Mouse (Mus musculus) neural tube, embryonic 11.5 days (tissue): ENCODE measurements around the gene Olig2. TPM values are rescaled to one million over a fixed set of nuclear protein-coding genes. Genes with fewer than 3 reads are reported as not detected.

Experiments used
- ATAC-seq: fragments of 200-750 bp; cut with Nextera tagmentation; 2 replicates; pipeline ENCODE4 v1.8.0; 2017; ENCODE audit warnings: moderate number of reproducible peaks, mild to moderate bottlenecking, moderate TSS enrichment, moderate library complexity; ENCODE audit not compliant: insufficient read depth, low FRiP score, low TSS enrichment
- DNase-seq: peaks from one replicate; pipeline ENCODE4 v3.0.0-alpha.2; 2015; ENCODE audit warnings: low spot score
- H3K27ac ChIP-seq: fragments of 300-500 bp; sonication (generic); 2 replicates; pipeline ENCODE4 v1.5.1; 2014; ENCODE audit warnings: low read depth, mild to moderate bottlenecking, low read length
- H3K27me3 ChIP-seq: fragments of 300-500 bp; sonication (generic); 2 replicates; pipeline ENCODE4 v1.6.1; 2014; ENCODE audit warnings: mild to moderate bottlenecking, low read length, mixed read lengths; ENCODE audit not compliant: control insufficient read depth, insufficient read depth
- H3K36me3 ChIP-seq: fragments of 300-500 bp; sonication (generic); 2 replicates; pipeline ENCODE4 v1.6.1; 2014; ENCODE audit warnings: mild to moderate bottlenecking, low read length, moderate library complexity, mixed read lengths; ENCODE audit not compliant: control insufficient read depth, insufficient read depth
- H3K4me1 ChIP-seq: fragments of 300-500 bp; sonication (generic); 2 replicates; pipeline ENCODE4 v1.6.1; 2014; ENCODE audit warnings: low read length, mixed read lengths; ENCODE audit not compliant: control insufficient read depth, insufficient read depth
- H3K4me2 ChIP-seq: fragments of 300-500 bp; sonication (generic); 2 replicates; pipeline ENCODE4 v1.6.1; 2014; ENCODE audit warnings: low read depth, mild to moderate bottlenecking, moderate library complexity
- H3K4me3 ChIP-seq: fragments of 300-500 bp; sonication (generic); 2 replicates; pipeline ENCODE4 v1.5.1; 2014; ENCODE audit warnings: low read depth, low read length
- H3K9ac ChIP-seq: fragments of 300-500 bp; sonication (generic); 2 replicates; pipeline ENCODE4 v1.6.1; 2014; ENCODE audit warnings: mild to moderate bottlenecking, low read length
- H3K9me3 ChIP-seq: fragments of 300-500 bp; sonication (generic); 2 replicates; pipeline ENCODE4 v1.6.1; 2016; ENCODE audit warnings: low read length; ENCODE audit not compliant: control insufficient read depth
- WGBS: fragments of 180-500 bp; shearing (Covaris S2); extraction: QIAGEN DNeasy Blood & Tissue Kit; methylation state at CpG from one replicate; pipeline ENCODE4 v1.1.7; 2014; 5-methylcytosine and 5-hydroxymethylcytosine counted together
- polyA plus RNA-seq: library from polyadenylated mRNA; unstranded; fragments of >200 nt; fragmentation: Nextera tagmentation; extraction: Ambion mirVana; gene quantifications from 2 replicates; pipeline ENCODE4 v1.2.1, GENCODE M21; 2014

Gene Olig2
- polyA plus RNA-seq, 1 experiment from 2014 or later: 2.0 TPM

DNA sequence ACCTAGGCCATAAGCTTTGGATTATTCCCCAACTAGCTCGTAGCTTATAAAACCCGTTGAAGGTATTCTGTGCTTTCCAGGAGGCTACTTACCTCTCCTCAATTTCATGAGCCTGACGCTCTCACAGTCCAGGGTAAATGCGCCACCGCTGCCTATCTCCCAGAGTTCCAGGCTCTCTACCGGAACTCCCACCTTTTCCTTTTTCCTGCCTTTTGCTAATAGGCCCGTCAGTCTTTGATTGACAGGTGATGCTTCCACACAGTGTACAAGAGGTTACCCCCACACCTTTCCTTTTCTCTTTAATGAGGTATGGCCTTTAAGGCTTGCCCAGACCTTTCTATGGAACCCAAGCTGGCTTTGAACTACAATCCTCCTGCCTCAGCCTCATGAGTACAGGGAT, 25.4 kb upstream of the Olig2 start:
- Histone ChIP-seq H3K9me3 (no peaks in the 10 kb centered on the region), H3K4me2 (no peak overlapping the region), H3K9ac (no peak overlapping the region), H3K27me3 (peaks cover 3% of the 10 kb centered on the region), H3K36me3 (no peaks in the 10 kb centered on the region), H3K4me1 (no peaks in the 10 kb centered on the region), H3K27ac (no peak overlapping the region), H3K4me3 (no peak overlapping the region)
- WGBS: 90% methylated on average over 7 of the region's 7 CpGs
- DNase-seq: no peak
- ATAC-seq: no peak

DNA sequence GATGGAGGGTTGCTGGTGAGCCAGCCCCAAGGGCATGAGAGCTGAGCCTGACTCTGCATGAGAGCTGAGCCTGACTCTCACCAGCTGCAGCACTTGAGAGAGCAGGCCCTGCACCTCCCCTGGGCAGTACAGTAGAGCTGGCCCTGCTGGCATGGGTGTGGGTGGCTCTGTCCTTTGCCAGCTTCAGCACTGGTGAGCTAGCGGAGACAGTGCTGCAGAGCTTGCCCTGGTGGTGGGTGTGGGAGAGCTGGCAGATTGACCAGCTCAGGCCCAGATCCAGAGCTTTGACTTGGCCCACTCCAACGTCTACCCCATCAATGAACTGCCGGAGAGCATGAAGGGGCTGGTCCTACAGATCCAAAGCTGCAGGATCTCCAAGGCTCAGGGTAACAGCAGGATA, 22.3 kb upstream of the Olig2 start:
- 92% methylated on average over 3 of the region's 3 CpGs for WGBS
- H3K9me3 ChIP-seq: no peaks in the 10 kb centered on the region
- no peak overlapping the region for H3K9ac ChIP-seq
- H3K4me1 ChIP-seq: no peaks in the 10 kb centered on the region
- no peak overlapping the region for H3K27ac ChIP-seq
- ATAC-seq (no peak), DNase-seq (no peak)
- no peaks in the 10 kb centered on the region for H3K36me3 ChIP-seq
- H3K4me3 ChIP-seq: no peak overlapping the region
- peaks cover 10% of the 10 kb centered on the region for H3K27me3 ChIP-seq
- no peak overlapping the region for H3K4me2 ChIP-seq

DNA sequence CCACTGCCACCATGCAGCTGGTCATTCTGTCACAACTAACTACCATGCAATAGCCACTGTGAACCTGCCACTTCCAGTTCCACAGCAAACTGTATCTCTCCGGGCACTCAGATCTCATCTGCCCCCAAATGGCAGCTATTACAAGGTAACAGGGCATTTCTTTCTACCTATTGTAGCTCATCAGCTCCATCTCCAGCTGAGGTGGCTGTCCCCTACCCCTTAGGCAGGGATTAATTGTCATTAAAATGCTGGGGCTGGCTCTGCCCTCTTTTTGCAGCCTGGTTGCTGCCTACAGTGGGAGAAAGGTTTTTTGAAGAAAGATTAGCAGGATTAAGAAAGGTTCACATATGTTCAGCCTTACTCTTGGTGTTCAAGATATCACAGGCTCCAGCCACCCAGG, 18.9 kb upstream of the Olig2 start:
- Histone ChIP-seq H3K9ac (no peak overlapping the region), H3K4me1 (no peaks in the 10 kb centered on the region), H3K27ac (no peak overlapping the region), H3K4me3 (no peak overlapping the region), H3K36me3 (no peaks in the 10 kb centered on the region), H3K4me2 (no peak overlapping the region), H3K27me3 (peaks cover 24% of the 10 kb centered on the region), H3K9me3 (no peaks in the 10 kb centered on the region)
- WGBS: 52% methylated on average over 1 of the region's 1 CpGs
- DNase-seq: no peak
- ATAC-seq: no peak

DNA sequence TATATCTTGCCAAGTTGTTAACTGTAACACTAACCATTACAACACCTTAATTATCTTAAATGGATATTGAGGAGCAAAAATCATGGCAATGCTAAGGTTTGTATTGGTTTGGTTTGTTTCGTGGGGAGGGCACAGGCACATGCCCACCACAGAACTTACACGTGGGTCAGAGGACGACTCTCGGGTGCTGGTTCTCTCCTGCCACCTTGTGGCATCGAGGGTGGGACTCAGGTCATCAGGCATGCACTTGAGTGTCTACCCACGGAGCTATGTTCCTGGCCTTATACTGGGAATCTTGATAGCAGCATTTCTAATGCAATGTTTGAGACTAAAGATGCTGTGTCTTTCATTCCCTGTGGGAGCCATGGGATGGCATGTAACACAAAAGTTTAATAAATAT, 8.2 kb upstream of the Olig2 start:
- Histone ChIP-seq H3K27ac (no peak overlapping the region), H3K9me3 (peaks cover 4% of the 10 kb centered on the region; the same call in 1 of the 2 replicates), H3K36me3 (no peaks in the 10 kb centered on the region), H3K4me2 (no peak overlapping the region), H3K4me1 (peaks cover 2% of the 10 kb centered on the region), H3K9ac (no peak overlapping the region), H3K27me3 (peaks cover 83% of the 10 kb centered on the region), H3K4me3 (no peak overlapping the region)
- no peak for ATAC-seq
- no peak for DNase-seq
- 29% methylated on average over 6 of the region's 6 CpGs for WGBS

DNA sequence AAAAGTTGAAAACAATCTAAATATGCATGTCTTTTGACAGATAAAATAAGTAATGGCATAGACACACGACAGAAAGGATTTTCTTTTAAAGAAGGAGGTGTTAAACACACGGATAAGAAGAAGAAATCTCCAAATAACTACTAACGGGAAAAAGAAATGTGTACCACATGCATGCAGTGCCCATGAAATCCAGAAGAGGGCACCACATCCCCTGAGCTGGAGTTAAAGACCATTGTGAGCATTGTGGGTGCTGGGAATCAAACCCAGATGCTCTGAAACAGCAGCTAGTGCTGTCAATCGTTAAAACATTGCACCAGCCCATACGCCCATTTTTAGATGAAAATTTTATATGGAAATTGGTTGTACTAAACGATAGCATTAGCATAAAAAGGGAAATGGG, 7.3 kb upstream of the Olig2 start:
- peaks cover 85% of the 10 kb centered on the region for H3K27me3 ChIP-seq
- H3K4me3 ChIP-seq: no peak overlapping the region
- no peaks in the 10 kb centered on the region for H3K36me3 ChIP-seq
- H3K9ac ChIP-seq: no peak overlapping the region
- H3K27ac ChIP-seq: no peak overlapping the region
- peaks cover 4% of the 10 kb centered on the region; the same call in 1 of the 2 replicates for H3K9me3 ChIP-seq
- no peak overlapping the region for H3K4me2 ChIP-seq
- ATAC-seq: no peak
- DNase-seq: no peak
- H3K4me1 ChIP-seq: peaks cover 3% of the 10 kb centered on the region; the same call in 1 of the 2 replicates
- 77% methylated on average over 6 of the region's 6 CpGs for whole genome bisulfite sequencing

DNA sequence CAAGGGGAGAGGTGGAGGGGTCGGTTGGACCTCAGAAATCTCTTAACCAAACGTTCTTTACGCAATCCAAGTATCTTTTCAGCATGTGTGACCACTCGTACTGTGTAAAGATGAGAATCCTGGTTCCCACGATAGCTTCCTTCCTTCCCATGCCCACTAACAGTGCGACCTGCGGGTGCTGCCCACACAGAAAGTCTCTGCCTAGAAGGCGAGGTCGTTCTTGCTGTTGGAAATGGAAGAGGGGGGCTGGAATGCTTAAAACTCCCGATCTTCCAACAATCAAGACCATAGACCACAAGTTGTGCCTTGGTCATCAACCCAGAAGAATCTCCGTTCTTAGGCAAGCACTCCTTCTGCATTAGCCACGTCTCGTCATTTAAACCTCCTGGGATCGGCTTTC, 6.0 kb upstream of the Olig2 start:
- Histone ChIP-seq H3K27me3 (peaks cover 87% of the 10 kb centered on the region), H3K36me3 (no peaks in the 10 kb centered on the region), H3K4me2 (no peak overlapping the region), H3K4me3 (no peak overlapping the region), H3K9me3 (peaks cover 4% of the 10 kb centered on the region; the same call in 1 of the 2 replicates), H3K4me1 (peaks cover 6% of the 10 kb centered on the region; the same call in 1 of the 2 replicates), H3K9ac (no peak overlapping the region), H3K27ac (no peak overlapping the region)
- ATAC-seq (no peak), DNase-seq (no peak)
- WGBS: 10% methylated on average over 14 of the region's 14 CpGs

DNA sequence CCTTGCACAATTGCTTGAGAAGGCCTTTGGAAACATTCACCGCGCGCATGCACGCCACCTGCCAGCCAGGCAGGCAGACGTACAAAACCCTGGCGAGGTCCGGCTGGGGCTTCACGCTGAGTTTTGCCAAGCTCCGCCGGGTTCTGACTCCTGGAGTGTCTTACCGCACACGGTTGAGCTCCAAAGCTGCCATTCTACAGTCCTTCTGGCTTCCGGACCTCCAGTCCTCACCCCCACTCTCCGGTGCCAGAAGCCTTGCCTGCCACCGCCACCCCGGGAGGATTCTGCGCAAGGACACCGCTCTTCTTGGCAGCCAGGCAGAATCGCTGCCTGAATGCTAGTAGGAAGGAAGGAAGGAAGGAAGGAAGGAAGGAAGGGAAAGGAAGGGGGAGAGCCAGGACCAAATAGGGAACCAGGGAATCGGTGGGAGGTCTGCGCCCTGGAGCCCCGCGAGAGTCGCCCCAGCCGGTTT, 3.0 kb upstream of the Olig2 start:
- ATAC-seq (no peak), DNase-seq (peak; percentile 46)
- under 1% methylated on average over 25 of the region's 25 CpGs for WGBS
- peak overlapping the region; percentile 20; the same call in 1 of the 2 replicates for H3K4me2 ChIP-seq
- no peak overlapping the region for H3K9ac ChIP-seq
- peaks cover 99% of the 10 kb centered on the region for H3K27me3 ChIP-seq
- H3K4me1 ChIP-seq: peaks cover 10% of the 10 kb centered on the region; the same call in 1 of the 2 replicates
- H3K27ac ChIP-seq: no peak overlapping the region
- 0 out of 2 replicates have a peak overlapping the region, but pooled peaks have one; percentile 4 for H3K4me3 ChIP-seq
- no peaks in the 10 kb centered on the region for H3K36me3 ChIP-seq
- H3K9me3 ChIP-seq: peaks cover 4% of the 10 kb centered on the region; the same call in 1 of the 2 replicates

DNA sequence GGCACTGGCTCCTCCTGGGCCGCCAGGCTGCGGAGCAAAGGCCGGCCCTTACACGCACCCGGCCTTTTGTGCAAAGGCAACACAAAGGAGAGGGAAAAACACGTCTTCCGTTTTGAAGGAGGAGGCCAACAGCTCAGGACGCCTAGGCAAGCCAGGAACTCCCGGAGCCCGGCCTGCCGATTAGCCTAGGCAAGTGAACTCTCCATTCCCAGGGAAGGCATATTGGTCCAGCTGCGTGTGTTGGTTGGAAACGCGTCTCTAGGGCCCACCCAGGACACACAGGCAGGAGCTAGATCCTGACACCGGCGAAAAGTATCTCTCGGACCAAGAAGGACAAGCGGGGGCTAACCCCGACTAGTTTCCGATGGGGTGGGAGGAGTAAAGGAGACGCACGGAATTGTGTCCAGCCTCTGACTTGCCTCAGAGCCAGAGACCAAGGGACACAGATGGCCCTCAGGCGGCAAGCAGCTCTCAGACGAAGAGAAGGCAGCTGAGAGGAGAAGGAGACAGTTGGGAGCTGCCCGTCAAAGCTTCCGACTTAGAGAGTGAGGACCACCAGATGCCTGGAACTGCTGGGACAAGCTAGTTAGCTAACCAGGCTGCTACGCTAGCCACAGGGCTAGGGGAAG, 2.5 kb upstream of the Olig2 start:
- DNase-seq (peak; percentile 57), ATAC-seq (no peak)
- Histone ChIP-seq H3K27me3 (peaks cover 99% of the 10 kb centered on the region), H3K9me3 (peaks cover 4% of the 10 kb centered on the region; the same call in 1 of the 2 replicates), H3K4me2 (peak overlapping the region; percentile 20), H3K36me3 (no peaks in the 10 kb centered on the region), H3K27ac (no peak overlapping the region), H3K4me3 (no peak overlapping the region), H3K9ac (no peak overlapping the region), H3K4me1 (peaks cover 10% of the 10 kb centered on the region; the same call in 1 of the 2 replicates)
- under 1% methylated on average over 27 of the region's 27 CpGs for WGBS
